Mouse (Mus musculus) intestine, embryonic 15.5 days (tissue): ENCODE measurements around the gene Sod3. TPM values are rescaled to one million over a fixed set of nuclear protein-coding genes. Genes with fewer than 3 reads are reported as not detected.

Experiments used
- ATAC-seq: fragments of 200-750 bp; cut with Nextera tagmentation; 2 replicates; pipeline ENCODE4 v1.8.0; 2017; ENCODE audit warnings: moderate TSS enrichment, moderate library complexity
- H3K27ac ChIP-seq: fragments of 300-500 bp; sonication (generic); 2 replicates; pipeline ENCODE4 v1.5.1; 2015; ENCODE audit warnings: mild to moderate bottlenecking, inconsistent platforms
- H3K27me3 ChIP-seq: fragments of 300-500 bp; sonication (generic); replicated peaks from 2 replicates; pipeline ENCODE4 v1.6.1; 2015; ENCODE audit warnings: inconsistent platforms
- H3K36me3 ChIP-seq: fragments of 300-500 bp; sonication (generic); 2 replicates; pipeline ENCODE4 v1.6.1; 2015; ENCODE audit warnings: inconsistent platforms
- H3K4me1 ChIP-seq: fragments of 300-500 bp; sonication (generic); replicated peaks from 2 replicates; pipeline ENCODE4 v1.6.1; 2015; ENCODE audit warnings: inconsistent platforms
- H3K4me2 ChIP-seq: fragments of 300-500 bp; sonication (generic); replicated peaks from 2 replicates; pipeline ENCODE4 v1.6.1; 2015; ENCODE audit warnings: mild to moderate bottlenecking, inconsistent platforms
- H3K4me3 ChIP-seq: fragments of 300-500 bp; sonication (generic); replicated peaks from 2 replicates; pipeline ENCODE4 v1.5.1; 2015; ENCODE audit warnings: inconsistent platforms
- H3K9ac ChIP-seq: fragments of 300-500 bp; sonication (generic); 2 replicates; pipeline ENCODE4 v1.6.1; 2015; ENCODE audit warnings: inconsistent platforms
- H3K9me3 ChIP-seq: fragments of 300-500 bp; sonication (generic); 2 replicates; pipeline ENCODE4 v1.6.1; 2016; ENCODE audit warnings: inconsistent platforms
- WGBS: fragments of 180-500 bp; shearing (Covaris S2); methylation state at CpG from one replicate; pipeline ENCODE4 v1.1.7; 2015; 5-methylcytosine and 5-hydroxymethylcytosine counted together
- polyA plus RNA-seq: library from polyadenylated mRNA; unstranded; fragments of >200 nt; fragmentation: Nextera tagmentation; extraction: Ambion mirVana; gene quantifications from 2 replicates; pipeline ENCODE4 v1.2.1, GENCODE M21; 2015

Gene Sod3
- polyA plus RNA-seq, 1 experiment from 2014 or later = 1.1 TPM

DNA sequence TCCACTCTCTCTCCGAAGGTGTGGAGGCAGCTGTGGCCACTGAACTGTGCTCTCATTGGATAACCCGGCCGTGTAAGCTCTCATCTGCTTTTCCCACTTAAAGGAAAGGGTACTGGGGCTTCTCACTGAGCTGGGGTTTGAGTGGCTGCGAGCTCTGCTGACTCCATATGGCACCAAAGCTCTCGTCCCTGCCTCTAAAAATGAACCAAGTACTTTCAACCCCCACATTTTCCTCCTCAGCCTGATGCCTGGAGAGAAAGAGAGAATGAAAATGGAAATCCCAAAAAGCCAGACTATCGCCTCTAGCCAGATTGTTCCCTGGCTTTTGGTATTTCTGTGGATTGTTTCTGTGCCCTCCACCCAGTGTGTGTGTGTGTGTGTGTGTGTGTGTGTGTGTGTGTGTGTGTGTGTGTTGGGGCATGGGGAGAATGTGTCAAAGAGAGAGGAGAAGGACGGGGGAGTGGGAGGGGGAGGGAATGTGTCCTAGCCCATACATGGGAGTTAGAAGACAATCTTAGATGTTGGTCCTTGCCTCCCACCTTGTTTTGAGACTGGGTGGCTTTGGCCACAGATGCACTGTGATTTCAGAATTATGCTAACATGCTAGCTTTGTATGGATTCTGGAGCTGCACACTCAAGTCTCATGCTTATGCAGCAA, 24.6 kb downstream of the Sod3 start:
- no peaks in the 10 kb centered on the region for H3K4me1 ChIP-seq
- 74% methylated on average over 7 of the region's 7 CpGs for WGBS
- H3K4me2 ChIP-seq = no peak overlapping the region
- no peaks in the 10 kb centered on the region for H3K27me3 ChIP-seq
- H3K4me3 ChIP-seq = no peak overlapping the region
- H3K27ac ChIP-seq = no peak overlapping the region
- no peaks in the 10 kb centered on the region for H3K36me3 ChIP-seq
- H3K9ac ChIP-seq = no peak overlapping the region
- no peak for ATAC-seq
- no peaks in the 10 kb centered on the region for H3K9me3 ChIP-seq

- Histone ChIP-seq H3K4me1 (no peaks in the 10 kb centered on the region), H3K9me3 (no peaks in the 10 kb centered on the region), H3K9ac (no peak overlapping the region), H3K36me3 (no peaks in the 10 kb centered on the region), H3K27ac (no peak overlapping the region), H3K4me2 (no peak overlapping the region), H3K4me3 (no peak overlapping the region), H3K27me3 (no peaks in the 10 kb centered on the region)
- 90% methylated on average over 6 of the region's 6 CpGs for WGBS
- ATAC-seq = no peak
Measured at GRCm38 (mm10) chr5:52390381-52390780, 26.8 kb downstream of the Sod3 start.

GRCm38 (mm10) chr5:52391471-52391870, 27.9 kb downstream of the Sod3 start:
- no peak overlapping the region for H3K4me2 ChIP-seq
- no peak overlapping the region for H3K9ac ChIP-seq
- H3K27me3 ChIP-seq = no peaks in the 10 kb centered on the region
- H3K36me3 ChIP-seq = no peaks in the 10 kb centered on the region
- no peaks in the 10 kb centered on the region for H3K9me3 ChIP-seq
- H3K4me1 ChIP-seq = no peaks in the 10 kb centered on the region
- H3K4me3 ChIP-seq = no peak overlapping the region
- ATAC-seq = no peak
- 77% methylated on average over 16 of the region's 16 CpGs for WGBS
- no peak overlapping the region for H3K27ac ChIP-seq

GRCm38 (mm10) chr5:52393756-52394155, 30.2 kb downstream of the Sod3 start:
- Histone ChIP-seq H3K9ac (no peak overlapping the region), H3K4me1 (no peaks in the 10 kb centered on the region), H3K4me2 (no peak overlapping the region), H3K9me3 (no peaks in the 10 kb centered on the region), H3K36me3 (no peaks in the 10 kb centered on the region), H3K27ac (no peak overlapping the region), H3K27me3 (no peaks in the 10 kb centered on the region), H3K4me3 (no peak overlapping the region)
- ATAC-seq = no peak
- 89% methylated on average over 4 of the region's 4 CpGs for WGBS

DNA sequence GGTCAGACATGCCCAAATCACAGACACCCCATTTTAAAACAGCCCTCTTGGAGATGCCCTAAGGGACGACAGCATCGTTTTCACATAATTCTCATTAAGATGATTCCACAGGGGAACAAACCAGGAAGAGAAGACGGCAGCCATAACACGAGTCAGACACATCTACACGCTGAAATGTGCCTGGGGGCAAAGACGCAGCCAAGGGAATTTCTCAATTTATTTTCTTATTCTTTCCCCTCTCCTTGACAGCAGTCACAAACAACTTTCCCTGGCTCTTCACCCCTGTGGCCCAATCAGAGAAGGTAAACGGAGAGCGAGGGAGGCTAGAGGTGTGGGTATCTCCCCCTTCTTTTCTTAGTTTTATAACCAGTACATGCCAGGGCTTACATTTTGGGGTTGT, 40.8 kb downstream of the Sod3 start:
- Histone ChIP-seq H3K9ac (no peak overlapping the region), H3K4me1 (no peaks in the 10 kb centered on the region), H3K27ac (no peak overlapping the region), H3K4me2 (no peak overlapping the region), H3K9me3 (no peaks in the 10 kb centered on the region), H3K36me3 (no peaks in the 10 kb centered on the region), H3K4me3 (no peak overlapping the region), H3K27me3 (no peaks in the 10 kb centered on the region)
- no peak for ATAC-seq
- WGBS = 78% methylated on average over 8 of the region's 8 CpGs

DNA sequence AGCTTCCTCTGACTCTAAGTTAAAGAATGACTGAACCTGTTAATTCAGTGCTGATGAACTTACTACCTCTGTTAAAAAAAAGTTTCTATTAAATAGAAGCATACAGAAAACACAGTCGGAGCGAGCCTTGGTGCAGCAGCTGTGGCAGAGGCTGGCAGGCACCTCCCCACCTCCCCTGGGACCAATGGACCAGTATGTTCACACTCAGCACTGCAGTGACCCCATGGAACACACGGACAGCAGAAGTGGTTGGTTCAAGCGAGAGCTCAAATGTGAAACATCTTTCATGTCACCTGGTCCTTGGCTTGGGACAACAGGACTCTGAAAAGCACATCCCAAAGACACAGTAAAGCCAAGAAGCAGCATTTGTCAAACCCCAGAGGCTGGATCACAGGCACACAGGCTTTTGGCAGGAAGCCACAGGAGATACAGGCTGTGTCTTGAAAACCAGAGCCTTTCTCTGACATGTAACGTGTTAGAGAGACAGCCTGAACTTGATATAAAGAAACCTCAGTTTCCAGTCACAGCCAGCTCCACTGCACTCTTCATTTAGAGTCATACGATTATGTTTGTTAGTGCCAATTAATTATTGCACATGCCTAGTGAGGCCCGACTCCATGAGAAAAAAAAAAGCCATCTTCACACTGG, 45.2 kb downstream of the Sod3 start:
- no peak overlapping the region for H3K27ac ChIP-seq
- no peaks in the 10 kb centered on the region for H3K36me3 ChIP-seq
- no peaks in the 10 kb centered on the region for H3K9me3 ChIP-seq
- no peaks in the 10 kb centered on the region for H3K4me1 ChIP-seq
- ATAC-seq = no peak
- no peak overlapping the region for H3K4me3 ChIP-seq
- H3K4me2 ChIP-seq = no peak overlapping the region
- no peak overlapping the region for H3K9ac ChIP-seq
- H3K27me3 ChIP-seq = no peaks in the 10 kb centered on the region
- 67% methylated on average over 7 of the region's 7 CpGs for WGBS

DNA sequence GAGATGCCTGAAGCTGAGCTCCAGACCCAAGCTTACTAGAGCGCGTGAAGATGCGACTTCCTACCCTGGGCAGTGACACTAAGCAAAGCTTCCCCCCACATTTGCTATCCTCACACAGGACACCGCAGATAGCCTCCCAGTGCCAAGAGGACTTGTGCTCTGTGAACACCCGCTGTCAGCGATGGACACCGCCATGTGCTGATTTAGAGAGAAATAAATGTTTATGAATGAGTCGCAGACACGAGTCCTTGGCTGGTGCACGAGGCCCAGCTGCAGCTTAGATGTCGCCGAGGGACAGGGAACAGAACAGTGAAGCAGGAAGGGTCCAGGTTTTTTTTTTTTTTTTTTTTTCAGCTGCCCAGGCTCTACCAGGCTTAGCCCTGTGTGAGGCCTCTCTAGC, 46.6 kb downstream of the Sod3 start:
- Histone ChIP-seq H3K4me3 (no peak overlapping the region), H3K9ac (no peak overlapping the region), H3K27ac (no peak overlapping the region), H3K4me1 (no peaks in the 10 kb centered on the region), H3K27me3 (no peaks in the 10 kb centered on the region), H3K36me3 (no peaks in the 10 kb centered on the region), H3K4me2 (no peak overlapping the region), H3K9me3 (no peaks in the 10 kb centered on the region)
- no peak for ATAC-seq
- WGBS = 73% methylated on average over 12 of the region's 12 CpGs

DNA sequence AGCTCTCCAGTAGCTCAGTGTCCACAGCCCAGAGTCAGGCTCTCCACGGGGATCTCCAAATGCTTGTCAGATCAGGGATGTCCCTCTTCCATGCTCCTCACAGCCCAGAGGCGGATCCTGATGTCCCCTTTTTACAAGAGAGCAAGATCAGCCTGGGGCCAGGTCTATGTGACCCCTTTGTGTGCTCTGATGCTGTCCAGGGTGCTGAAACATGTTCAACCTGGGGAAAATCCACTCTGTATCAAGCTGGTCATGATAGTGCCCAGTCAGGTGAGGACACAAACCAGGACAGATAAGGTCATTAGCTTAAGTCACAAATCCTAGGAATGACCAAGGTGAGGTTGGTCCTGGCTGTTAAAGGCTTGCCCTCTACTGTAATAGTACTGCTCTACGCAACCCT, 48.0 kb downstream of the Sod3 start:
- Histone ChIP-seq H3K4me3 (no peak overlapping the region), H3K9me3 (no peaks in the 10 kb centered on the region), H3K9ac (no peak overlapping the region), H3K27me3 (no peaks in the 10 kb centered on the region), H3K4me2 (no peak overlapping the region), H3K36me3 (no peaks in the 10 kb centered on the region), H3K27ac (no peak overlapping the region), H3K4me1 (no peaks in the 10 kb centered on the region)
- no peak for ATAC-seq
- WGBS = 68% methylated on average over 3 of the region's 3 CpGs

GRCm38 (mm10) chr5:52415193-52415592, 51.6 kb downstream of the Sod3 start:
- H3K4me2 ChIP-seq = no peak overlapping the region
- no peaks in the 10 kb centered on the region for H3K9me3 ChIP-seq
- no peak overlapping the region for H3K9ac ChIP-seq
- WGBS = 93% methylated on average over 1 of the region's 1 CpGs
- H3K27me3 ChIP-seq = no peaks in the 10 kb centered on the region
- H3K27ac ChIP-seq = no peak overlapping the region
- H3K4me1 ChIP-seq = no peaks in the 10 kb centered on the region
- ATAC-seq = no peak
- H3K36me3 ChIP-seq = no peaks in the 10 kb centered on the region
- no peak overlapping the region for H3K4me3 ChIP-seq

GRCm38 (mm10) chr5:52415917-52416316, 52.3 kb downstream of the Sod3 start:
- Histone ChIP-seq H3K27ac (no peak overlapping the region), H3K36me3 (no peaks in the 10 kb centered on the region), H3K4me1 (no peaks in the 10 kb centered on the region), H3K9me3 (no peaks in the 10 kb centered on the region), H3K27me3 (no peaks in the 10 kb centered on the region), H3K4me2 (no peak overlapping the region), H3K4me3 (no peak overlapping the region), H3K9ac (no peak overlapping the region)
- no peak for ATAC-seq
- WGBS = 89% methylated on average over 6 of the region's 6 CpGs

- Histone ChIP-seq H3K9me3 (no peaks in the 10 kb centered on the region), H3K27ac (no peak overlapping the region), H3K9ac (no peak overlapping the region), H3K4me2 (no peak overlapping the region), H3K4me1 (no peaks in the 10 kb centered on the region), H3K36me3 (no peaks in the 10 kb centered on the region), H3K27me3 (no peaks in the 10 kb centered on the region), H3K4me3 (no peak overlapping the region)
- ATAC-seq = no peak
- WGBS = 55% methylated on average over 2 of the region's 2 CpGs
Measured at GRCm38 (mm10) chr5:52416485-52416884, 52.9 kb downstream of the Sod3 start.
